Mouse (Mus musculus) gastrocnemius, postnatal 36 days (tissue): Measurements from ENCODE around the gene Wipf1. TPM values are rescaled to one million over a fixed set of nuclear protein-coding genes. Genes with fewer than 3 reads are reported as not detected.

Experiments used
- DNase-seq, 2 experiments: peaks; one replicate each; pipeline ENCODE4 v3.0.0; 2022
- intact Hi-C: fragments of 180-260 bp; cut with DNase I; formaldehyde crosslinking; loops from one replicate; pipeline ENCODE4 v1.15.1; 2025
- total RNA-seq, 2 experiments: library from RNA; stranded (reverse); gene quantifications; 2 replicates each; pipeline ENCODE4 v1.2.3; 2021

Gene Wipf1
- total RNA-seq, 2 experiments from 2014 or later, result 9.7 to 9.8 TPM

DNA sequence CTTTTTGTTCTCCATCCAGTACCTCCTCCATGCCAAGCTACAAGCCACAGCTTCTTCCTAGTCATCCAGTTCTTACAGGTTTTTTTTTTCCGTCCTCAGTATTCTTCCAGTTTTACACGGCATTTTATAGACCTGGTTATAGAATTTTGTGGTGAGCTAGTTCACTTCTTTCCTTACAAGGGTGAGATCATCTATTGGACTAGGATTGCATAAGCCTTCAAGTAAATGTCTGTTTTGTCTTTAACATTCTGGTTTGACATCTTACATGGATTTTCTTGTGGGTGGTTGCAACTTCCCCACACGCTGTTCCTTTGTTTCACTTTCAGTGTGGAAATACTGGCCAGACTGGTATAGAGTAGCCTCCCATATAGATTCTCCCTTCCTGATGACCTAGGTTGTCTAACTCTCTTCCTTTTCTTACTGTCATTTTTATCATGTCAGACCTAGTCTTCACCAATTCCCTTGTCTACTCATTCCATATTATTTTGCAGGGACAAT is 132.7 kb downstream of the Wipf1 start:
- DNase-seq, result no peak
- intact Hi-C loops, result no loop called here

DNA sequence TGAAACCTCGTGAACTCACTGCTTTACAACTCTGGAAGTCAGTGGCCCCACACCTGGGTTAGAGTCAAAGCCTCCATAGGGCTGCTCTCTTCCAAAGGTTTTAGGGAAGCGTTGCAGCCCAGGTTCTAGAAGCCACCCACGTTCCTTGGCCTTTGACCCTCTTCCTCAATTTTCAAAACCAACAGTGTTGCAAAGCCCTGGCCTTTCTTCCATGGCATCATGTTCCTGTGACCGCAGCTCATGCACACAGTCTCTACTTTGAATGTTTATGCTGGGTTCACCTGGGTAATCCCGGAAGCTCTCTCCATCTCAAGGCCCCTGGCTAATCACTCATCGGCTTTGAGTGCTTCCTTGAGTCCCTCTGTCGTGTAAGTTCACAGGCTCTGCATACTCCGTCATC is 134.0 kb downstream of the Wipf1 start:
- DNase-seq, result no peak
- intact Hi-C loops, result no loop called here

DNA sequence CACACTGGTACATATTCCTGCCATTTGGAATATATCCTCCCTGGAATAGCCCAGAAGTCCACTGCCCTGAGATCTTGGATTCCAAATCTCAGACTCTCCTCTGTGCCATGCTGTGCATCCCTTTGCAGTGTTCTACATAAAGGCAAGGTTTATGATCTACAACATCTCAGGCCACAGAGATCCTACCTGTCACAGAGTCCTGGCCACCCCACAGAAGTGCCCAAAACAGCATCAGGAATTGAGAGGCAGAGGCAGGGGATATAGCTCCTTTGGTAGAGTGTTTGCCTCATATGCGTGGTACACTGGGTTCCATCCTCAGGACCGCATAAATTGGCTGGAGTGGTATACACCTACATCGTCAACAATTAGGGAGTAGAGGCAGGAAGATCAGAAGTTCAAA is 135.1 kb downstream of the Wipf1 start:
- intact Hi-C loops, result no loop called here
- DNase-seq, result no peak

DNA sequence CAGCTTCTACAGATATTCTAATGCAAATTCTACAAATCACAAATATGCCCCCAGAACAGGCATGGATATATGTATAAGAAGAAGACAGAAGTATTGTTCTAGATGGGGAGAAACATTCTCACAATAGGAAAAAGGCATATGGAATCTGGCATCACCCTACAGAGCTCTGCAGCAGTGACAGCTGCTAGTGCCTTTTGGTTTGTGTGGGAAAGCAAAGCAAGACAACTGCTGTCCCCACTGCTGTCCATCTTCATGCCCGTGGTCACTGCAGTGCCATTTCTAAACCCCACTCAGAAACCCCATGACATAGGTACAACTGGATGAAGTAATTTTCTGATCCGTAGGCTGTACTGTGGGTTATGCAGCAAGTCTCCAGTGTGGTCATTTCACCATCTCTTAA is 136.8 kb downstream of the Wipf1 start:
- no peak for DNase-seq
- intact Hi-C loops, result no loop called here

DNA sequence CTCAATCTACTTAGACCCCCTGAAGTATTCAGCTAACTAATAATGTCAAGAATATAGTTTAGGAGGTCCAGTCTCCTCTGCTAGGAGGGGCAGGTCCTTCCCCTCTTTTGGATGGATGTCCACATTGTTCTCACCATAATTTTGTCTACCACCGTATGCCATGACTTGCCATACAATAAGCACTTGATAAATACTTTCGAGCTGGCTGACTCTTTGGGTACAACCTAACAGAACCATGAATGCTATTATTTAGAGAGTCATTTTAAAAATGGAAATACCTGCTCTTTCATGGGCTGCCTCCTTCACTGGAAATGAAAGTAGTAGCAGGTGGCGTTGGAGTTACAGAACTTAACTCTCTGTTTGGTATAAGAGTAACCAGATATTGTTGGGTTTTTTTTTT is 139.6 kb downstream of the Wipf1 start:
- DNase-seq, result no peak
- intact Hi-C loops, result no loop called here

DNA sequence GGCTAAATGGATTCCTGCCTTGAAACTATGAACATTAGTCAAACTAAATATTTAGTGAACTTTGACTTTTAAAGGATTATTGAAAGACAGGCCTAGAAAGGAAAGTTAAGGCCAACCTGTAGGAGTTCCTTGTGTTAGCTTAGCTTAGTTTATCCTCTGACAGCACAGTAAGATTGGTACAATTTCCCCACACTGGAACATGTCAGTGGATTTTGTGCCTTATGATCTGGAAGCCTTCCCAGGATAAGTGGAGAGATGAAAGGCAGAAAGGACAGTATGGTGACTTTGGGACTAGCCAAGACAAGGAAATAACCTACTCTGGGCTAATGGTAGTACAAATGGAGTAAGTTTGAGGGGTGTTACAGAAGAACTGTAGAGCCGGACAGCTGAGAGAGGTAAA is 141.7 kb downstream of the Wipf1 start:
- no peak for DNase-seq
- intact Hi-C loops, result no loop called here

DNA sequence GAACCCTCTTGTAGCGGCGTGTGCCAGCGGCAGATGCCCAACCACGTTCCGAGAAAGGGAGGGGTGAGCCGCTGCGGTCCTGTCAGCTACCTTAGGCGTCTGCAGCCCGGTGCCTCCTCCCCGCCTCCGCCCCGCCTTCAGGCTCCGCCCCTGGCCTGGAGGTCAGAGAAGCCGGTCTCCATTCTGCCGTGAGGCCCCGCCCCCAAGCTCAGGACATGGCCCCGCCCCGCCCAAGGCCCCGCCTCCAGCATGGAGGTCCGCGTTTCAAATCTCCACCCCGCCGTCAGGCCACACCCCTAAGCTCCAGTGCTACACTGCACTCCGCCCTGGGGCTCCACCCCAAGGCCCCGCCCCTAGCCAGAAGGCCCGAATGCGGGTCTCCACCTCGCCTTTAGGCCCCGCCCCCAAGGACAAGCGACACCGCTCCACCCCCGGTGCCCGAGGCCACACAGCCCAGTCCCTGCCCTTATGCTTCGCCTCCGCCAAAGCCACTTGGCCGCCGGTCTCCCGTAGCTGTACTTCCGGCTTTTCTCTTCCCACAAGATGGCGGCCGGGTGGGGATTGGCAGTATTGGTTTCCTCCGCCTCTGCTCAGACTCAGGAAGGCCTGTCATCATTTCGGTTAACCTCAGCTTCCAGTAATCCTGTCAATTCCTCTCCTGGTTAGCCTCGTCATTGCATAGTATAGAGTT is 143.0 kb downstream of the Wipf1 start, which contains the start of gene Gpr155:
Gene Gpr155, minus strand, starts transcription at position 217 of the 691 bp plus-strand sequence.
- DNase-seq, result peak; percentile 99 to 100
- intact Hi-C loops, result no loop called here

DNA sequence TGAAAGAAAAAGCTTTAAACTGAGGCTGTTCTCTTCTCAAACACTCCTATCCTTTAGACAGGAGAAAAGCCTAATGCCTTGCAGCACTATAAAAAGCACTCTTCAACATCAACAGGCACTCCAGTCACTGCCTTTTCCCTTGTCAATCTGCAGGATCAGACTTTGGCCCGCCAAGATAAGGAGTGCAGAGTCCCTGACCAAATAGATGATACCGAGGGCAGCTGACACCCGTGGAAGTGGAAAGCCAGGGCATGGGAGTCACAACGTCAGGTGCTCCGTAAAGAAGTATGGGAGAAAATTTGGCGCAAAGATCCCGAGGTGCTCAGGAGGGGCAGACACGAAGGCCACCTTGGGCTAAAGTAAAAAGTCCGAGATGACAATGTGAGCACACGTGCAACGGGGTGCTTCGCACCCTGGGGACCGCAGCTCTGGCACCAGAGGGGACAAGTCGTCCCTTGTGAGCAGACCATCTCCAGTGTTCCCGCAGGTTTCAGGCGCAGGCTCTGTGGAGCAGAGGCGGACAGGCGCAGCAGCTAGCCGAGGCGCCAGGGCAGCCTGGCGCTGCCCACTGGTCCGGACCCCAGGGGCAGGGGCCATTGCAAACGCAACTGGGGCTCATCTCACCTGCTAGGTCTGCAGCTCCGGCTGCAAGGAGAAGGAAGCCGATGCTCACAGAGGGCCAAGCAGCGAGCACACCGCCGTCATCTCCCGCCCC is 143.7 kb downstream of the Wipf1 start:
- no peak for DNase-seq
- intact Hi-C loops, result no loop called here

DNA sequence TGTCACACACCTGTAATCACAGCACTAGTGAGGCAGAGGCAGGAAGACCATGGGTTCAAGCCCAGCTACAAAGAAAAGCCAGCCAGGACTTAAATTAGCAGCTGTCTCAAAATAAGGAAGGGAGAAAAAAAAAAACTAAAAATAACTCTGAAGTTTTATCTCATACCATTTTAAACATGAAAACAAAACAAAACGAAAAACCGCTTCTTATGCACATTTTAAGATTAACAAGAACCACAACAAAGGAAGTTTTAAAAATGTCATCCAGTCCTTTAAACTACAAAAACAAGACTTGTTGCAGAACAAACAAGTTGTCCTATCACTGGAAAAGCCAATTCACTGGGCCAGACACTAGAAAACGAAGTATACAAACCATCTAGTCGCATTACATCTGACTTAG is 144.4 kb downstream of the Wipf1 start:
- intact Hi-C loops, result no loop called here
- no peak for DNase-seq

DNA sequence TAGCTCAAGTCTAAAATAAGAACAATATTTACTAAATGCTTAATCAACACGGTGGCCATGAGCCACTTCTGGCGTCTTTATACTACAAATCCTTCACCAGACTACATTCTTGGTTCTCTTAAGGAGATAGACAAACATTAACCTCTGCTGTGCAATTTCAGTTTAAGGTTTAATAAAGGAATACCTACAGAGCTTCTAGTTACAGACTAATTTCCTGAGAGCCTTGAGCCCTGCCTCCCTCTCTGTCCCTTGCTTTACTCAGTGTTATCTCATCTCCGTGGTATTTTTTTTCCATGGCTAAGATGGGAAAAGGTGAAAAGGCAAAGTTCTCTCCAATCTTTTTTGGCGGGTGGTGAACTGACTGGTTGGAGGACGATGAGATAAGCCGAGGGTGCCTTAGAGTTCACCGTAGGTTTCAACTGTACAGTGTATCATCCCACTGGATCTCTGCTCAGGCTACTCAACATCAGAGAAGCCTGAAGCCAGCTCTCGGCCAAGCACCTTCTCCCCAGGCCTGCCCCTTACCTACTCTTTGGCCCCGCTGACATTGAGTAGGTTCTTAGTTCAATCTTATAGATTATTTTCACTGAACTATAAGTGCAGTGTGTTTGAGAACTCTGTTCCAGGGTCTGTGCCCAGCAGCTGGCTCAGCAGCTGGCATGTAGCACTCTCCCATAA is 149.1 kb downstream of the Wipf1 start:
- intact Hi-C loops, result loop anchor here (5.0 kb wide), 1 partner anchor 68 kb away; the partner anchor contains the start of genes Cir1 and Scrn3
- no peak for DNase-seq

DNA sequence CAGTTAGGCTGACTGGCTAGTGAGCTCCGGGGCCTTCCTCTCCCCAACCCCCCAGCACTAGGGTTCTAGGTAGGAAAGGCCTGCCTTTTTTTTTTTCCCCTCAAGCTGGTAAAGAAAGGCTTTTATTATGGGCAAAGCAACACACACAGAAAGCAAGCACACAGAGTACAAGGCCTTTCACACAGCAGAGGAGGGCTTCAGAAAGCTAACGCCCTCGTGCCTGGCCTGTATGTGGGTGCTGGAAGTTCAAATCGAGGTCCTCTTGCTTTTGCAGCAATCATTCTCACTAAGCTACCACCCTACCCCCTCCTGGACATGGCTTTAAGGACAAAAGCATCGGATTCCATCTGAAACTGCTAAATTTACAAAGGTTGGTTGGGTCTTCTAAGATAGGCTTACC is 149.9 kb downstream of the Wipf1 start:
- no peak for DNase-seq
- intact Hi-C loops, result loop anchor here (5.0 kb wide), 1 partner anchor 67 kb away; the partner anchor contains the start of genes Cir1 and Scrn3

Other genes with a start within 250 kb of the Wipf1 start
- gene Scrn3, start 217.1 kb downstream of the Wipf1 start, total RNA-seq, result 10 to 100 TPM; 36.5 to 38.0 TPM
- 10 to 100 TPM; 10.1 to 12.8 TPM for gene Cir1, start 217.0 kb downstream of the Wipf1 start, total RNA-seq
- 10 to 100 TPM; 11.7 to 13.7 TPM for gene Gpr155, start 143.2 kb downstream of the Wipf1 start, total RNA-seq
- gene Chrna1, start 50.6 kb upstream of the Wipf1 start, total RNA-seq, result 1 to 10 TPM; 6.6 to 6.8 TPM
- gene Chn1, start 245.6 kb upstream of the Wipf1 start, total RNA-seq, result 1 to 10 TPM; 3.4 to 5.3 TPM